Mouse (Mus musculus): ENCODE data around the gene Gjb4. TPM values are rescaled to one million over a fixed set of nuclear protein-coding genes. Genes with fewer than 3 reads are reported as not detected.
A peak's percentile ranks its signal among the peaks of the same experiment; 100 is the strongest.

The Gjb4 gene
- total and polyA plus RNA-seq, 2 experiments from 2014 or later = not detected

DNA sequence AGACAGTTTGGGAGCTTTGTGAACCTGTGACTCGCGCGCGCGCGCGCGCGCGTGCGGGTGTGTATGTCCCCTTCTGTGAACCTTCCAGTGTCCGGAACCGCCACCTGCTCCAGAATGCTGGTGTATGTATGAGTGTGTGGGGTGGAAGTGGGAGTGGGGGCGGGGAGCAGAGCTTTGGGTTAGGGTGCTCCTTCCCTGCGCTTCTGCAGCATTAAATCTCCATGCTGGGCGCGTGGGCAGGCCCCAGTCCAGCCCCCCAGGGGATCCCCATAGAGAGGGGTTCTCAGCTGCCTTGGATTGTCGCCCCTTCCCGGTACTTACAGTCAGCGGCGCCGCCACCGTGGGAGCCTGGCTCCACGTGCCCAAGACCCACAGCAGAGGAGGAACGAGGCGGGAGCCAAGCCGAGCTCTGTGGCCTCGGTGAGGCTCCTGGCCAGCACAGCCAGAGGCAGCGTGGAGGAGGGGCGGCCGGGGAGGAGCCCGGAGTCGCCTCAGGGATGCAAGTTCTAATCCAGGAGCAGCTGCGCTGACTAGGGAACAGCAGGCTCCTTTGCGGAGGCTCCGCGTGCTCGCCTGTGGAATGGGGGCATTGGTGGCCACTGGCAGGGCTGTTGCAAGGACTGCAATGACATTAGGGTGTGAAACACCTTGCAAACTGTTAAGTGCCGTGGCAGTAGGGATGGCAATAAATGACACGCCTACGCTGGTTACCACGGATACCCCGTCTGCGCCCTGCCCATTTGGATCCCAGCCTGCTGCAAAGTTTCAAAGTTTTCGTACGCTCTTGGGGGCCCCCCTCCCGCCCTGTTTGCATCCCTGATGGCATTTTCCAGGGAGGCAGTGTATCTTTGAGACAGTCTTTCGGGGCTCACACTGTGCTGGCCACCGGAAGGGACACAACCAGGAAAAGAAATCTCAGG is 23.4 kb downstream of the Gjb4 start, which contains the start of gene Gjb3:
Gjb3 (minus strand) TSS at position 664 of the 920 bp plus-strand sequence.
- H3K27ac ChIP-seq = no peak within 1 kb of the TSS
- peak within 1 kb of the TSS; percentile 57 for H3K4me2 ChIP-seq (ENCODE audit: low read depth, low read length)
- no peaks in the 10 kb centered on the region for H3K9me3 ChIP-seq (ENCODE audit: low read length)
- H3K4me1 ChIP-seq (ENCODE audit: insufficient read depth, low read length) = no peaks in the 10 kb centered on the region
- DNase-seq (ENCODE audit: low spot score) = peak; percentile 29
- TF ChIP-seq CTCF (IDR thresholded peaks at IDR 0.05; ENCODE audit: low read depth) = no peak
- no peaks in the 10 kb centered on the region for H3K36me3 ChIP-seq (ENCODE audit: insufficient read depth, low read length)
- H3K27me3 ChIP-seq (ENCODE audit: insufficient read depth, low read length) = peaks cover 20% of the 10 kb centered on the region; the same call in 1 of the 2 replicates
- H3K4me3 ChIP-seq (ENCODE audit: low read length) = peak within 1 kb of the TSS; percentile 26
- peak; percentile 54 for ATAC-seq
- 0 out of 2 replicates have a peak within 1 kb of the TSS, but pooled peaks have one; percentile 0 for H3K9ac ChIP-seq (replicated peaks; ENCODE audit: low read length)
- 1% methylated on average over 49 of the region's 49 CpGs for WGBS

DNA sequence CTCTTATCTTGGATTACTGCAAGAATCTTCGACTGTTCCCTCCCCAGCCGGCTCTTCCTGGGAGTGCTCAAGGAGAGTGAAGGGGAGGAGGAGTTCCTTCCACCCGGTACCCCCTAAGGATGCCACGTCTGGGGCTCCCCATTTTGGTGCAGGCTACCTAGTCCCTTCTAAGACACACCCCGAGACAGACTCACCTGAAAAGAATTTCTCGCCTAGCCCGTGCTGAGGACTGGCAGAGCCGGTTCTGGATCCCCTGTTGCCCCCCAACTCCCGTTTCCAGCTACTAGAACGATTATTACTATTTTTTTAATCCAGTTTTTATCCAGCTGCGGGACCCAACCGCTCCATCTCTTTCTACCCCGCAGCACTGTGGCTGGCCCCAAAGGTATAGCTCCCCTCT is 24.1 kb downstream of the Gjb4 start:
- Histone ChIP-seq H3K36me3 (ENCODE audit: insufficient read depth, low read length) (no peaks in the 10 kb centered on the region), H3K27ac (no peak overlapping the region), H3K9me3 (ENCODE audit: low read length) (no peaks in the 10 kb centered on the region), H3K9ac (replicated peaks; ENCODE audit: low read length) (0 out of 2 replicates have a peak overlapping the region, but pooled peaks have one; percentile 0), H3K4me3 (ENCODE audit: low read length) (peak overlapping the region; percentile 26), H3K27me3 (ENCODE audit: insufficient read depth, low read length) (peaks cover 20% of the 10 kb centered on the region; the same call in 1 of the 2 replicates), H3K4me2 (ENCODE audit: low read depth, low read length) (peak overlapping the region; percentile 57), H3K4me1 (ENCODE audit: insufficient read depth, low read length) (no peaks in the 10 kb centered on the region)
- WGBS = 6% methylated on average over 13 of the region's 13 CpGs
- ATAC-seq (no peak), DNase-seq (ENCODE audit: low spot score) (no peak)
- no peak for TF ChIP-seq CTCF (IDR thresholded peaks at IDR 0.05; ENCODE audit: low read depth)

GRCm38 (mm10) chr4:127329046-127329445 is 24.8 kb downstream of the Gjb4 start:
- no peak overlapping the region for H3K4me3 ChIP-seq (ENCODE audit: low read length)
- peak; percentile 12 for DNase-seq (ENCODE audit: low spot score)
- no peaks in the 10 kb centered on the region for H3K4me1 ChIP-seq (ENCODE audit: insufficient read depth, low read length)
- no peak for TF ChIP-seq CTCF (IDR thresholded peaks at IDR 0.05; ENCODE audit: low read depth)
- H3K27ac ChIP-seq = no peak overlapping the region
- H3K9ac ChIP-seq (replicated peaks; ENCODE audit: low read length) = no peak overlapping the region
- no peak overlapping the region for H3K4me2 ChIP-seq (ENCODE audit: low read depth, low read length)
- WGBS = 15% methylated on average over 3 of the region's 3 CpGs
- no peak for ATAC-seq
- no peaks in the 10 kb centered on the region for H3K9me3 ChIP-seq (ENCODE audit: low read length)
- H3K36me3 ChIP-seq (ENCODE audit: insufficient read depth, low read length) = no peaks in the 10 kb centered on the region
- peaks cover 20% of the 10 kb centered on the region; the same call in 1 of the 2 replicates for H3K27me3 ChIP-seq (ENCODE audit: insufficient read depth, low read length)

DNA sequence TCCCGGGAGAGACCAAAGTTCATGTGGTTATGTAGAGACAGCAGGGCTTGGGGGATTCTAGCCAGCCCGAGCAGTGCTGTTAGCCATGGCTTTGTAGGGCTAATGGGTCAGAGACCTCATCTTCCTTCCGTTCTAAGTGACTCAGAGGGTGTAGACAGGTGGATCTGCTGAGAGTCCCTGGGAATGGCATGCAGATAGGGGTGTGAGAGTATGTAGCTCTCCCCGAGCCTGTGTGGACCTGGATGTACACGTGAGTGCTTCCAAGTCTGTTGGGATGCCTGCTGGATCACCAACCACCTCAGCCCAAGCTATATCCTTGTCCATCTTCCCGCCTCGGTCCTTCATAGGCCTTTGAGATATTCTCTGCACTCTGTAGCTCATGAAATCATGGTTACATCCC is 25.5 kb downstream of the Gjb4 start:
- H3K9me3 ChIP-seq (ENCODE audit: low read length) = no peaks in the 10 kb centered on the region

GRCm38 (mm10) chr4:127327749-127328148 is 26.1 kb downstream of the Gjb4 start:
- Histone ChIP-seq H3K9ac (replicated peaks; ENCODE audit: low read length) (no peak overlapping the region), H3K27me3 (ENCODE audit: insufficient read depth, low read length) (peaks cover 20% of the 10 kb centered on the region; the same call in 1 of the 2 replicates), H3K36me3 (ENCODE audit: insufficient read depth, low read length) (no peaks in the 10 kb centered on the region), H3K4me3 (ENCODE audit: low read length) (no peak overlapping the region), H3K4me1 (ENCODE audit: insufficient read depth, low read length) (no peaks in the 10 kb centered on the region), H3K9me3 (ENCODE audit: low read length) (no peaks in the 10 kb centered on the region), H3K27ac (no peak overlapping the region), H3K4me2 (ENCODE audit: low read depth, low read length) (no peak overlapping the region)
- no peak for TF ChIP-seq CTCF (IDR thresholded peaks at IDR 0.05; ENCODE audit: low read depth)
- ATAC-seq (no peak), DNase-seq (ENCODE audit: low spot score) (no peak)
- 80% methylated on average over 6 of the region's 6 CpGs for WGBS

More for the DNA sequence above, 25.5 kb downstream of the Gjb4 start:
- no peak for ATAC-seq
- 76% methylated on average over 7 of the region's 7 CpGs for WGBS
- H3K4me3 ChIP-seq (ENCODE audit: low read length) = no peak overlapping the region
- no peak overlapping the region for H3K9ac ChIP-seq (replicated peaks; ENCODE audit: low read length)
- peaks cover 20% of the 10 kb centered on the region; the same call in 1 of the 2 replicates for H3K27me3 ChIP-seq (ENCODE audit: insufficient read depth, low read length)
- no peak for DNase-seq (ENCODE audit: low spot score)
- no peak for TF ChIP-seq CTCF (IDR thresholded peaks at IDR 0.05; ENCODE audit: low read depth)
- H3K36me3 ChIP-seq (ENCODE audit: insufficient read depth, low read length) = no peaks in the 10 kb centered on the region
- no peaks in the 10 kb centered on the region for H3K4me1 ChIP-seq (ENCODE audit: insufficient read depth, low read length)
- no peak overlapping the region for H3K27ac ChIP-seq
- H3K4me2 ChIP-seq (ENCODE audit: low read depth, low read length) = no peak overlapping the region

- Histone ChIP-seq H3K36me3 (ENCODE audit: insufficient read depth, low read length) (no peaks in the 10 kb centered on the region), H3K4me3 (ENCODE audit: low read length) (no peak overlapping the region), H3K27me3 (ENCODE audit: insufficient read depth, low read length) (peaks cover 20% of the 10 kb centered on the region; the same call in 1 of the 2 replicates), H3K4me1 (ENCODE audit: insufficient read depth, low read length) (no peaks in the 10 kb centered on the region), H3K9ac (replicated peaks; ENCODE audit: low read length) (no peak overlapping the region), H3K9me3 (ENCODE audit: low read length) (no peaks in the 10 kb centered on the region), H3K4me2 (ENCODE audit: low read depth, low read length) (no peak overlapping the region), H3K27ac (no peak overlapping the region)
- no peak for TF ChIP-seq CTCF (IDR thresholded peaks at IDR 0.05; ENCODE audit: low read depth)
- no peak for ATAC-seq
- WGBS = 70% methylated on average over 7 of the region's 7 CpGs
- DNase-seq (ENCODE audit: low spot score) = no peak
Observed at GRCm38 (mm10) chr4:127327258-127327657, 26.6 kb downstream of the Gjb4 start.

All from hindbrain, postnatal 0 days (tissue).